Mouse (Mus musculus) liver, embryonic 16.5 days (tissue): ENCODE measurements at regions not wholly inside any gene's neighbourhood (a gene's known extent, or its start where the extent isn't known, plus 50 kb on each side); places are given as distances from the start of the nearest gene placed in this dataset.

Source experiments
- ATAC-seq: fragments of 200-750 bp; cut with Nextera tagmentation; 2 replicates; pipeline ENCODE4 v1.8.0; 2017; ENCODE audit warnings: low read depth, mild to moderate bottlenecking, moderate number of reproducible peaks, moderate library complexity
- H3K27ac ChIP-seq: fragments of 300-500 bp; sonication (generic); 2 replicates; pipeline ENCODE4 v1.5.1; 2014; ENCODE audit warnings: mild to moderate bottlenecking, low read length
- H3K27me3 ChIP-seq: fragments of 300-500 bp; sonication (generic); 2 replicates; pipeline ENCODE4 v1.6.1; 2014; ENCODE audit warnings: low read depth, low read length, mixed read lengths; ENCODE audit not compliant: control insufficient read depth, insufficient read depth
- H3K36me3 ChIP-seq: fragments of 300-500 bp; sonication (generic); 2 replicates; pipeline ENCODE4 v1.6.1; 2014; ENCODE audit warnings: mild to moderate bottlenecking; ENCODE audit not compliant: control insufficient read depth, insufficient read depth
- H3K4me1 ChIP-seq: fragments of 300-500 bp; sonication (generic); 2 replicates; pipeline ENCODE4 v1.6.1; 2014; ENCODE audit warnings: low read depth, low read length, mixed read lengths; ENCODE audit not compliant: control insufficient read depth
- H3K4me2 ChIP-seq: fragments of 300-500 bp; sonication (generic); 2 replicates; pipeline ENCODE4 v1.6.1; 2014; ENCODE audit warnings: low read depth, low read length, mixed read lengths
- H3K4me3 ChIP-seq: fragments of 300-500 bp; sonication (generic); 2 replicates; pipeline ENCODE4 v1.5.1; 2014; ENCODE audit warnings: low read depth, mild to moderate bottlenecking, low read length
- H3K9ac ChIP-seq: fragments of 300-500 bp; sonication (generic); 2 replicates; pipeline ENCODE4 v1.6.1; 2014; ENCODE audit warnings: low read depth, low read length
- H3K9me3 ChIP-seq: fragments of 300-500 bp; sonication (generic); replicated peaks from 2 replicates; pipeline ENCODE4 v1.6.1; 2016; ENCODE audit warnings: low read length; ENCODE audit not compliant: control insufficient read depth
- WGBS: fragments of 180-500 bp; shearing (Covaris S2); extraction: QIAGEN DNeasy Blood & Tissue Kit; methylation state at CpG from one replicate; pipeline ENCODE4 v1.1.7; 2014; ENCODE audit not compliant: insufficient replicate concordance; 5-methylcytosine and 5-hydroxymethylcytosine counted together

DNA sequence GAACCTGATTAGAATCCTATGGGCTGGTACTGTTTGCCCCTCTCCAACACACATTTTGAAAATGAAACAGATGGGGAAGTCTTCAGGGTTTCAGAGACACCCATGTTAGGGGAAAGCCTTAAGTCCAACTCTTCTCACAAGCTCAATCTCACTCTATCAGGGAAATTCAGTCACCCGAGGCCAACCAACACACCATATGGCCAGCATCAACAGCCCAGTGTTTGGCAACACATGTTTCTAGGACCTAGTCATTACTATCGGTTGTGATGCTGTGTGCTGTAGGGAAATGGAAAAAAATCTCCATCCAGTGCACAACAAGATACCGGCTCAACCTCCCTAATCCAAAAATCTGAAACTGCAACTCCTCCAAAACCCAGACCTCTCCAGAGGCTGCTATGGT lies 124.6 kb upstream of the Ly86 start:
- H3K4me3 ChIP-seq, result no peak overlapping the region
- H3K36me3 ChIP-seq, result no peaks in the 10 kb centered on the region
- H3K9ac ChIP-seq, result no peak overlapping the region
- H3K9me3 ChIP-seq, result no peaks in the 10 kb centered on the region
- no peak overlapping the region for H3K27ac ChIP-seq
- WGBS, result 54% methylated on average over 3 of the region's 3 CpGs
- H3K4me1 ChIP-seq, result no peaks in the 10 kb centered on the region
- H3K27me3 ChIP-seq, result no peaks in the 10 kb centered on the region
- no peak overlapping the region for H3K4me2 ChIP-seq
- no peak for ATAC-seq

DNA sequence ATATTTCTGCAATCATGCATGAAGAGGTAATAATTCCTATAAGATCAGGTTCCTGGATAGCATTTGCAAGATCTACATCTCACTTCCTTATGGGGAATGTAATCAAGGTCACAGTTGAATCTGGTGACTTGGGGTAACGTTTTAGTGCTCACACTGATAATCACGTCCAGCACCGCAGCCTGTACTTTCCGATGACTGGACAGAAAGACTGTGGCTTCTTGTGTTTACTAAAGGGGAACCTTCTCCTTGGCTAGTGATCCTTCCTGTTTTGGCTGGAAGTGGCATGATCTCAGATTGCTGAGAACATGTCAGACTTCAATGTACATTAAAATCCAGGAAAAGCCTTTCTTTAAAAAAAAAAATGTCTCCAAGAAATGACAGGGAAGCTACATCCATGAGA lies 126.4 kb upstream of the Ly86 start:
- no peak for ATAC-seq
- H3K4me3 ChIP-seq, result no peak overlapping the region
- no peak overlapping the region for H3K9ac ChIP-seq
- WGBS, result 25% methylated on average over 4 of the region's 4 CpGs
- no peaks in the 10 kb centered on the region for H3K36me3 ChIP-seq
- H3K4me2 ChIP-seq, result no peak overlapping the region
- no peak overlapping the region for H3K27ac ChIP-seq
- H3K4me1 ChIP-seq, result no peaks in the 10 kb centered on the region
- no peaks in the 10 kb centered on the region for H3K9me3 ChIP-seq
- no peaks in the 10 kb centered on the region for H3K27me3 ChIP-seq

DNA sequence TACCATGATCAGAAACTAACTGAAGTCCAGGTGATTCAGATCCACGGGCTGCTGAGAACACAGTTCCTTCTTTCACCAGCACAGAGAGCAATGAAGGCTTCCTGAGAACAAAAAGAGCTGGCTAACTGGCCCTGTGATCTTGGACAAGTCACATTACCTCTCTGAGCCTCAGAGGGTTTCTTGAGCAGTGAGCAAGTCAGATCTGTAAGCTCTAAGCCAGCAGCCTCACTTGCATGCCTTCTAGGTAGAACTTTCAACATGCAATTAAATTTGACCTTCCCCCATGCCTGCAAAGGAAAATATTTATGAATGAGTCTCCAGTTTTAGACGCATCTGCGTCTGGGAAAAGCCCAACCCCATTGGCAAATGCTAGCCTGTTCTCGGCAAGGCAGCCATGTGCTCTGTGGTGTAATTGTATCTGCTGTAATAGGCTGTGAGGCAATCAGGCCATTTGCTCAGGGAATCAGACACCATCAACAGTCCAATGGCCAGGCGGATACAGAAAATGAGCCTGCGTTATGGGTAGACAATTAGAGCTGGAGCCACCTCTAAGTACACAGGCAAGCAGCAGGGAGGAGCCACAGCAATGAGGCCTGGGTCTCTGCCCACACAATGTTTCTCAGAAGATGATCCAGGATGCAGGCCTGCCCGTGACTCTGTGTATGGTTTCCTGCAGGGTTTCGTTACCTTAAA lies 130.3 kb upstream of the Ly86 start:
- 59% methylated on average over 8 of the region's 8 CpGs for WGBS
- H3K4me3 ChIP-seq, result no peak overlapping the region
- no peaks in the 10 kb centered on the region for H3K27me3 ChIP-seq
- H3K9me3 ChIP-seq, result no peaks in the 10 kb centered on the region
- no peak overlapping the region for H3K4me2 ChIP-seq
- no peaks in the 10 kb centered on the region for H3K4me1 ChIP-seq
- no peak overlapping the region for H3K9ac ChIP-seq
- no peak for ATAC-seq
- no peak overlapping the region for H3K27ac ChIP-seq
- no peaks in the 10 kb centered on the region for H3K36me3 ChIP-seq

DNA sequence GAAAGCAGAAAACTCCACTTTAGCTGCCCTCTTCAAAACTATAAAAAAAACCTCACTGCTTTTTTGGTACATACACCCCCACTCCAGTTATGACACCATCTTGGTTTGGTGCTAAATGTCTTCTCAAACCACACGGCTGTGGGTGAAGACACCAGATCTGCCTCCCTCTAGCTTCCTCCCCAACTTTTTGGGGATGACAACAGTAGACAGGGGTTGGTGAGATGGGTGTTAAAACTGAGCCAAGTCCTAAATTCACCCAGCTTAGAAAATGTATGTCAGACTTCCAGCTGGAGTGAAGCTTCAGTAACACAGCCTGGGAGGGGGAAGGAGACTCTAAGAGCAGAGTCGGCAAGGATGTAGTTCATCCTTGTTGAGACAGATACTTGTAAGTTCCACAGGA lies 147.1 kb upstream of the F13a1 start:
- Histone ChIP-seq H3K27ac (no peak overlapping the region), H3K36me3 (no peaks in the 10 kb centered on the region), H3K9ac (no peak overlapping the region), H3K4me1 (no peaks in the 10 kb centered on the region), H3K4me2 (no peak overlapping the region), H3K27me3 (no peaks in the 10 kb centered on the region), H3K9me3 (no peaks in the 10 kb centered on the region), H3K4me3 (no peak overlapping the region)
- ATAC-seq, result no peak
- 74% methylated on average over 2 of the region's 2 CpGs for WGBS

DNA sequence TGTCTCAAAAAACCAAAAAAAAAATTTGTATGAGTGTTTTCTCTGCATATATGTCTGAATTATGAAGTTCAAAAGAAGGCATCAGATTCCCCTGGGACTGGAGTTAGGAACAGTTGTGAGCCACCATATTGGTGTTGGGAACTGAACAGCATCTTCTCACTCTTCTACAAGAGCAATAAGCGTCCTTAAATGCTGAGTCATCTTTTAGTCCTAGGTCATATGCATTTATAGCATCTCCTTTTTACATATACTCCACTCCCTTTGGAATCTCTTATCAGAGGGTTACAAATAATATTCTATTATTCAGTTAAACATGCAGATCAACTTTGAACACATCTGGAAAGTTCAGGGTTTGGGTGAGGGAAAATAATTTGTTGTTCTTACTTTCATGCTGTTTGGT lies 145.8 kb upstream of the F13a1 start:
- Histone ChIP-seq H3K27ac (no peak overlapping the region), H3K4me3 (no peak overlapping the region), H3K4me2 (no peak overlapping the region), H3K36me3 (no peaks in the 10 kb centered on the region), H3K27me3 (no peaks in the 10 kb centered on the region), H3K4me1 (no peaks in the 10 kb centered on the region), H3K9me3 (no peaks in the 10 kb centered on the region), H3K9ac (no peak overlapping the region)
- WGBS, result 56% methylated on average over 1 of the region's 1 CpGs
- ATAC-seq, result no peak

DNA sequence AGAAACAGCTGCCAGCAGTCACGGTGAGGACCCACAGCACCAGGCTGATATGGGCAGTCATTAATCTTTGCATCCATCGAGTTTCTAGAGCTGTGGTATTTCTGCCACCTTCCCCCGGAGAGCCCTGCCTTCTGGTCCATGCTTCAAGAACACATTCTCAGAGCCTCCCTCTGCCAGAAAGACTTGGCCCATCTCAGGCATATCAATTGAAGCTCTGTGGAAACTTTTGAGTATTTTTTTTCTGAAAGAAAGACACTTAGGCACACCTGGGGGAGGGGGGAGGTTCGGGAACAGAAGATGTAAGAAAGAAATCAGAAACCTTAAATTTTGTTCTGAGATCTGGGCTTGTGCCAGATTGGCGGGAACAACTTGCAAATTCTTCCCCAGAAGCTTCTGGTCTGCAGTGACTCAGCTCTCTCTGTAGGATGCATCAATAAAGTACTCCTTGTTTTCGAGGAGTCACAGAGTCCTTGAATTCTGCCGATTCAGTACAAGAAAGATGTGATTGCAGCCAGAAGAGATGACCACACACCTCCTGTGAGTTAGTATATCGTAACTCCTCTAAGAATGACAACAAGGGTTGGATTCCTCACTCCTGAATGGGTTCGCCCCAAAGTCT lies 131.2 kb upstream of the F13a1 start:
- H3K4me2 ChIP-seq, result no peak overlapping the region
- 51% methylated on average over 9 of the region's 9 CpGs for WGBS

DNA sequence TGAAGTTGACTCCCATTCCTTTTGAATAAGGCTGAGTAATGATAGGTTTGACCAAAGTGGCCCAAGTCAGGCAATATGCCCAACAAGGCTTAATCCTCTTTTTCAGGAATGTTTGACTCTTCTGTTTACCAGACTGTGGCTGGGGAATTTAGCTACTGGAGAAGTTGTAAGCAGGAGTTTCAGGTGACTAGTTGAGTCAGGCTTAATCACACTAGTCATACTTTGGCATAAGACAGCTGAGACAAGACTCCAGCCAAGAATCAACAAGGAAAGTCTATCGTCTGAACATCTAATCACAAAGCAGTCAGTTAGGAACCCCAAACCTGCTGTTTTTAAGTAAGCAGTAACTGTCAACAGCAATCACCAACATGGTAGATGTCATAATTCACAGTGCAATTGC lies 126.5 kb upstream of the F13a1 start:
- Histone ChIP-seq H3K9me3 (no peaks in the 10 kb centered on the region), H3K36me3 (no peaks in the 10 kb centered on the region), H3K4me2 (no peak overlapping the region), H3K4me1 (no peaks in the 10 kb centered on the region), H3K4me3 (no peak overlapping the region), H3K9ac (no peak overlapping the region), H3K27me3 (no peaks in the 10 kb centered on the region), H3K27ac (no peak overlapping the region)
- WGBS, result 56% methylated on average over 1 of the region's 1 CpGs
- no peak for ATAC-seq

More for the DNA sequence above, 131.2 kb upstream of the F13a1 start:
- Histone ChIP-seq H3K9ac (no peak overlapping the region), H3K27ac (no peak overlapping the region), H3K9me3 (no peaks in the 10 kb centered on the region), H3K4me3 (no peak overlapping the region), H3K27me3 (no peaks in the 10 kb centered on the region), H3K4me1 (no peaks in the 10 kb centered on the region), H3K36me3 (no peaks in the 10 kb centered on the region)
- ATAC-seq, result no peak

DNA sequence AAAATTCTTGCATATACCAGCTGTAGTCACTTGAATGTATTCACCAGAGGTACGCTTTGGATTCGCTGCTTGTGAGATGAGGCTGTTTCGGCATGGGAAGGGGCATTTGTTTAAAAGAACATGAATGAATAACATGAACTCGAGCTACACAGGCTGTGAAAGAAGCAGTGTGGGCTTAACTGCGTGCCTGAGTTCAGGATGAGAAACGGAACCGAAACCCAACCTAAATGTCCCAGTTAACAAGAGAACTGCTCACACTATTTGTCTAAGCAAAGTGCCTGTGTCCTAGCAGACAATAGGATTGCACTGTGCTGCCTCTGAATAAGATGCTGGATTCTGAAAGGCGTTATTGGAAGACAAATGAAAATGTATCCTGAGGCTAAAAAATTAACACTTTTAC lies 126.0 kb upstream of the F13a1 start:
- ATAC-seq, result no peak
- WGBS, result 68% methylated on average over 8 of the region's 8 CpGs
- no peak overlapping the region for H3K4me2 ChIP-seq
- H3K4me3 ChIP-seq, result no peak overlapping the region
- no peaks in the 10 kb centered on the region for H3K36me3 ChIP-seq
- no peaks in the 10 kb centered on the region for H3K4me1 ChIP-seq
- H3K9me3 ChIP-seq, result no peaks in the 10 kb centered on the region
- H3K9ac ChIP-seq, result no peak overlapping the region
- no peak overlapping the region for H3K27ac ChIP-seq
- no peaks in the 10 kb centered on the region for H3K27me3 ChIP-seq

DNA sequence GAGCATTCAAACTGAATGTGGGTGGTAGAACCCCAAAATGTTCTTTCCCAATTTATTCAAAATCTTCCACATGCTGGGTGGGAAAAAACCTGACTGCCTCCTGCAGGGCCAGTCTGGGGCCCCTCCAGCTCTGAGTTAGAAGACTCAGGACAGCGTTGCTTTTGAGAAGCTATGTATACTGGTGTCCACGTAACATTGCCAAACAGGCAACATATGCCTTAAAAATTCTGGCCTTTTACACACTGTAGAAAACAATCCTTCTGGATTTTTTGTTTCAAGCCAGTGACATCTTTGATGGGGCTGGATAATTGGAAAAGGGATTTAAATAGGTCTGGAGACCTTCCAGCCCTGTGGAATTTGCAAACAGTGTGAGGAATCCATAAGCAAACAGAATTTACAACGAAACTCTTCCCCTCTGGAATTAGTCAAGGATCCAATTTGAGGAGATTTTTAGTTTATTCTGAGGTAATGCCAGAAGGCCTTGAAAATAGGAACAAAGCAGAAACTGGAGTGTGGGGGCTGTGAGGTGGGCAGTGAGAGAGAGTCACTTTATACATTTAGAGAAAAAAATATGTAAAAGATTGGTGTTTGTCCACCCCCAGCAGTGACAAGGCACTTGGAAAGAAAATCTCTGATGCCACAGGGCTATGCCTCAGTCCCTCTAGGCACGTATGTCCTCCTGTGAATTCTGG lies 108.9 kb upstream of the F13a1 start:
- ATAC-seq, result no peak
- WGBS, result 61% methylated on average over 4 of the region's 4 CpGs
- H3K9ac ChIP-seq, result no peak overlapping the region
- no peak overlapping the region for H3K4me2 ChIP-seq
- H3K27ac ChIP-seq, result no peak overlapping the region
- H3K36me3 ChIP-seq, result no peaks in the 10 kb centered on the region
- H3K4me1 ChIP-seq, result no peaks in the 10 kb centered on the region
- no peaks in the 10 kb centered on the region for H3K9me3 ChIP-seq
- H3K4me3 ChIP-seq, result no peak overlapping the region
- no peaks in the 10 kb centered on the region for H3K27me3 ChIP-seq
